Mouse (Mus musculus): Measurements from ENCODE around the gene Slitrk6. TPM values are rescaled to one million over a fixed set of nuclear protein-coding genes. Genes with fewer than 3 reads are reported as not detected.

Gene Slitrk6
- 0.01 and 0.19 TPM in 2 replicates for polyA plus RNA-seq (2012; rRNA removed)

GRCm38 (mm10) chr14:110754484-110755307 is at the start of gene Slitrk6:
Slitrk6 (minus strand) TSS chr14:110755149.

Measured in stomach, adult 2 months (tissue).